Mouse (Mus musculus): ENCODE results near the gene 4930469K13Rik. TPM values are rescaled to one million over a fixed set of nuclear protein-coding genes. Genes with fewer than 3 reads are reported as not detected.

Gene 4930469K13Rik
- polyA plus RNA-seq, 1 experiment from 2014 or later, result 4.3 TPM

GRCm38 (mm10) chr11:34087064-34087463 is 11.3 kb downstream of the 4930469K13Rik start:
- no peaks in the 10 kb centered on the region for H3K4me1 ChIP-seq (replicated peaks; ENCODE audit: control insufficient read depth, insufficient read depth, low read length)
- DNase-seq (ENCODE audit: low spot score), result no peak
- H3K9me3 ChIP-seq (ENCODE audit: control insufficient read depth, low read length), result no peaks in the 10 kb centered on the region
- no peak overlapping the region for H3K4me3 ChIP-seq (ENCODE audit: low read depth, low read length)
- no peaks in the 10 kb centered on the region for H3K27me3 ChIP-seq (ENCODE audit: control insufficient read depth, insufficient read depth, low read length)
- H3K27ac ChIP-seq (ENCODE audit: low read depth, low read length), result no peak overlapping the region
- ATAC-seq (ENCODE audit: low FRiP score), result no peak
- H3K36me3 ChIP-seq (ENCODE audit: control insufficient read depth, insufficient read depth, low read length), result no peaks in the 10 kb centered on the region
- H3K9ac ChIP-seq (ENCODE audit: low read depth, low read length), result no peak overlapping the region
- no peak overlapping the region for H3K4me2 ChIP-seq (replicated peaks; ENCODE audit: low read depth, low read length)
- WGBS, result 72% methylated on average over 3 of the region's 3 CpGs

GRCm38 (mm10) chr11:34086164-34086751 is 12.1 kb downstream of the 4930469K13Rik start:
- Histone ChIP-seq H3K36me3 (ENCODE audit: control insufficient read depth, insufficient read depth, low read length) (no peaks in the 10 kb centered on the region), H3K4me2 (replicated peaks; ENCODE audit: low read depth, low read length) (no peak overlapping the region), H3K9me3 (ENCODE audit: control insufficient read depth, low read length) (no peaks in the 10 kb centered on the region), H3K27me3 (ENCODE audit: control insufficient read depth, insufficient read depth, low read length) (no peaks in the 10 kb centered on the region), H3K4me3 (ENCODE audit: low read depth, low read length) (no peak overlapping the region), H3K4me1 (replicated peaks; ENCODE audit: control insufficient read depth, insufficient read depth, low read length) (no peaks in the 10 kb centered on the region), H3K27ac (ENCODE audit: low read depth, low read length) (no peak overlapping the region), H3K9ac (ENCODE audit: low read depth, low read length) (no peak overlapping the region)
- no peak for ATAC-seq (ENCODE audit: low FRiP score)
- 77% methylated on average over 8 of the region's 8 CpGs for WGBS
- DNase-seq (ENCODE audit: low spot score), result no peak

GRCm38 (mm10) chr11:34084639-34085038 is 13.7 kb downstream of the 4930469K13Rik start:
- Histone ChIP-seq H3K9ac (ENCODE audit: low read depth, low read length) (no peak overlapping the region), H3K4me2 (replicated peaks; ENCODE audit: low read depth, low read length) (no peak overlapping the region), H3K36me3 (ENCODE audit: control insufficient read depth, insufficient read depth, low read length) (no peaks in the 10 kb centered on the region), H3K4me1 (replicated peaks; ENCODE audit: control insufficient read depth, insufficient read depth, low read length) (no peaks in the 10 kb centered on the region), H3K9me3 (ENCODE audit: control insufficient read depth, low read length) (no peaks in the 10 kb centered on the region), H3K27ac (ENCODE audit: low read depth, low read length) (no peak overlapping the region), H3K4me3 (ENCODE audit: low read depth, low read length) (no peak overlapping the region), H3K27me3 (ENCODE audit: control insufficient read depth, insufficient read depth, low read length) (no peaks in the 10 kb centered on the region)
- DNase-seq (ENCODE audit: low spot score), result no peak
- 80% methylated on average over 2 of the region's 2 CpGs for WGBS
- ATAC-seq (ENCODE audit: low FRiP score), result no peak

- Histone ChIP-seq H3K4me1 (replicated peaks; ENCODE audit: control insufficient read depth, insufficient read depth, low read length) (no peaks in the 10 kb centered on the region), H3K27ac (ENCODE audit: low read depth, low read length) (no peak overlapping the region), H3K9me3 (ENCODE audit: control insufficient read depth, low read length) (no peaks in the 10 kb centered on the region), H3K27me3 (ENCODE audit: control insufficient read depth, insufficient read depth, low read length) (no peaks in the 10 kb centered on the region), H3K36me3 (ENCODE audit: control insufficient read depth, insufficient read depth, low read length) (no peaks in the 10 kb centered on the region), H3K4me3 (ENCODE audit: low read depth, low read length) (no peak overlapping the region), H3K4me2 (replicated peaks; ENCODE audit: low read depth, low read length) (no peak overlapping the region), H3K9ac (ENCODE audit: low read depth, low read length) (no peak overlapping the region)
- DNase-seq (ENCODE audit: low spot score) (no peak), ATAC-seq (ENCODE audit: low FRiP score) (no peak)
- WGBS, result 86% methylated on average over 7 of the region's 7 CpGs
These were observed 14.6 kb downstream of the 4930469K13Rik start for GRCm38 (mm10) chr11:34083795-34084194.

- Histone ChIP-seq H3K27me3 (ENCODE audit: control insufficient read depth, insufficient read depth, low read length) (no peaks in the 10 kb centered on the region), H3K9ac (ENCODE audit: low read depth, low read length) (no peak overlapping the region), H3K36me3 (ENCODE audit: control insufficient read depth, insufficient read depth, low read length) (no peaks in the 10 kb centered on the region), H3K9me3 (ENCODE audit: control insufficient read depth, low read length) (no peaks in the 10 kb centered on the region), H3K4me2 (replicated peaks; ENCODE audit: low read depth, low read length) (no peak overlapping the region), H3K27ac (ENCODE audit: low read depth, low read length) (no peak overlapping the region), H3K4me1 (replicated peaks; ENCODE audit: control insufficient read depth, insufficient read depth, low read length) (no peaks in the 10 kb centered on the region), H3K4me3 (ENCODE audit: low read depth, low read length) (no peak overlapping the region)
- WGBS, result 84% methylated on average over 6 of the region's 6 CpGs
- no peak for ATAC-seq (ENCODE audit: low FRiP score)
- DNase-seq (ENCODE audit: low spot score), result no peak
These were observed 18.6 kb downstream of the 4930469K13Rik start for GRCm38 (mm10) chr11:34079542-34080464.

- no peak overlapping the region for H3K27ac ChIP-seq (ENCODE audit: low read depth, low read length)
- WGBS, result 90% methylated on average over 7 of the region's 7 CpGs
- H3K36me3 ChIP-seq (ENCODE audit: control insufficient read depth, insufficient read depth, low read length), result no peaks in the 10 kb centered on the region
- no peak overlapping the region for H3K4me2 ChIP-seq (replicated peaks; ENCODE audit: low read depth, low read length)
- H3K9ac ChIP-seq (ENCODE audit: low read depth, low read length), result no peak overlapping the region
- ATAC-seq (ENCODE audit: low FRiP score) (no peak), DNase-seq (ENCODE audit: low spot score) (no peak)
- no peak overlapping the region for H3K4me3 ChIP-seq (ENCODE audit: low read depth, low read length)
- no peaks in the 10 kb centered on the region for H3K27me3 ChIP-seq (ENCODE audit: control insufficient read depth, insufficient read depth, low read length)
- no peaks in the 10 kb centered on the region for H3K9me3 ChIP-seq (ENCODE audit: control insufficient read depth, low read length)
- no peaks in the 10 kb centered on the region for H3K4me1 ChIP-seq (replicated peaks; ENCODE audit: control insufficient read depth, insufficient read depth, low read length)
These were observed 19.8 kb downstream of the 4930469K13Rik start for GRCm38 (mm10) chr11:34078581-34078980.

- 88% methylated on average over 2 of the region's 2 CpGs for WGBS
- ATAC-seq (ENCODE audit: low FRiP score), result no peak
These were observed 20.5 kb downstream of the 4930469K13Rik start for GRCm38 (mm10) chr11:34077870-34078269.

GRCm38 (mm10) chr11:34073776-34074175 is 24.6 kb downstream of the 4930469K13Rik start:
- H3K4me2 ChIP-seq (replicated peaks; ENCODE audit: low read depth, low read length), result no peak overlapping the region
- H3K4me3 ChIP-seq (ENCODE audit: low read depth, low read length), result no peak overlapping the region
- H3K36me3 ChIP-seq (ENCODE audit: control insufficient read depth, insufficient read depth, low read length), result no peaks in the 10 kb centered on the region
- WGBS, result 13% methylated on average over 15 of the region's 15 CpGs
- peak; percentile 60 for ATAC-seq (ENCODE audit: low FRiP score)
- no peaks in the 10 kb centered on the region for H3K9me3 ChIP-seq (ENCODE audit: control insufficient read depth, low read length)
- no peaks in the 10 kb centered on the region for H3K4me1 ChIP-seq (replicated peaks; ENCODE audit: control insufficient read depth, insufficient read depth, low read length)
- peak; percentile 84 for DNase-seq (ENCODE audit: low spot score)
- H3K27ac ChIP-seq (ENCODE audit: low read depth, low read length), result no peak overlapping the region
- H3K9ac ChIP-seq (ENCODE audit: low read depth, low read length), result no peak overlapping the region
- H3K27me3 ChIP-seq (ENCODE audit: control insufficient read depth, insufficient read depth, low read length), result no peaks in the 10 kb centered on the region

More at GRCm38 (mm10) chr11:34077870-34078269, 20.5 kb downstream of the 4930469K13Rik start:
- H3K27me3 ChIP-seq (ENCODE audit: control insufficient read depth, insufficient read depth, low read length), result no peaks in the 10 kb centered on the region
- no peak overlapping the region for H3K4me2 ChIP-seq (replicated peaks; ENCODE audit: low read depth, low read length)
- H3K4me1 ChIP-seq (replicated peaks; ENCODE audit: control insufficient read depth, insufficient read depth, low read length), result no peaks in the 10 kb centered on the region
- no peaks in the 10 kb centered on the region for H3K36me3 ChIP-seq (ENCODE audit: control insufficient read depth, insufficient read depth, low read length)
- DNase-seq (ENCODE audit: low spot score), result no peak
- H3K9ac ChIP-seq (ENCODE audit: low read depth, low read length), result no peak overlapping the region
- no peaks in the 10 kb centered on the region for H3K9me3 ChIP-seq (ENCODE audit: control insufficient read depth, low read length)
- no peak overlapping the region for H3K4me3 ChIP-seq (ENCODE audit: low read depth, low read length)
- no peak overlapping the region for H3K27ac ChIP-seq (ENCODE audit: low read depth, low read length)

- no peak overlapping the region for H3K4me2 ChIP-seq (replicated peaks; ENCODE audit: low read depth, low read length)
- H3K27ac ChIP-seq (ENCODE audit: low read depth, low read length), result no peak overlapping the region
- H3K9ac ChIP-seq (ENCODE audit: low read depth, low read length), result no peak overlapping the region
- no peaks in the 10 kb centered on the region for H3K27me3 ChIP-seq (ENCODE audit: control insufficient read depth, insufficient read depth, low read length)
- no peaks in the 10 kb centered on the region for H3K9me3 ChIP-seq (ENCODE audit: control insufficient read depth, low read length)
- no peaks in the 10 kb centered on the region for H3K36me3 ChIP-seq (ENCODE audit: control insufficient read depth, insufficient read depth, low read length)
- ATAC-seq (ENCODE audit: low FRiP score), result no peak
- no peaks in the 10 kb centered on the region for H3K4me1 ChIP-seq (replicated peaks; ENCODE audit: control insufficient read depth, insufficient read depth, low read length)
- WGBS, result 69% methylated on average over 4 of the region's 4 CpGs
- H3K4me3 ChIP-seq (ENCODE audit: low read depth, low read length), result no peak overlapping the region
- no peak for DNase-seq (ENCODE audit: low spot score)
These were observed 26.0 kb downstream of the 4930469K13Rik start for GRCm38 (mm10) chr11:34072309-34072708.
